Mouse (Mus musculus) limb, embryonic 10.5 days (tissue): Measurements from ENCODE around the gene Aars. TPM values are rescaled to one million over a fixed set of nuclear protein-coding genes. Genes with fewer than 3 reads are reported as not detected.

Experiments used
- DNase-seq: peaks from one replicate; pipeline ENCODE4 v3.0.0-alpha.2; 2017; ENCODE audit warnings: low spot score
- H3K27ac ChIP-seq: fragments of 300-500 bp; sonication (generic); 2 replicates; pipeline ENCODE4 v1.5.1; 2016; ENCODE audit warnings: mild to moderate bottlenecking
- H3K27me3 ChIP-seq: fragments of 300-500 bp; sonication (generic); 2 replicates; pipeline ENCODE4 v1.6.1; 2016; ENCODE audit warnings: low read depth, mild to moderate bottlenecking; ENCODE audit not compliant: poor library complexity, severe bottlenecking
- H3K36me3 ChIP-seq: fragments of 300-500 bp; sonication (generic); 2 replicates; pipeline ENCODE4 v1.6.1; 2016; ENCODE audit warnings: mild to moderate bottlenecking, moderate library complexity
- H3K4me1 ChIP-seq: fragments of 300-500 bp; sonication (generic); 2 replicates; pipeline ENCODE4 v1.6.1; 2016
- H3K4me3 ChIP-seq: fragments of 300-500 bp; sonication (generic); 2 replicates; pipeline ENCODE4 v1.5.1; 2016; ENCODE audit warnings: mild to moderate bottlenecking, moderate library complexity
- H3K9me3 ChIP-seq: fragments of 300-500 bp; sonication (generic); replicated peaks from 2 replicates; pipeline ENCODE4 v1.6.1; 2016; ENCODE audit warnings: mild to moderate bottlenecking
- WGBS: fragments of 180-500 bp; shearing (Covaris S2); methylation state at CpG from one replicate; pipeline ENCODE4 v1.1.7; 2016; 5-methylcytosine and 5-hydroxymethylcytosine counted together
- polyA plus RNA-seq: library from polyadenylated mRNA; unstranded; fragments of >200 nt; fragmentation: Nextera tagmentation; extraction: Ambion mirVana; gene quantifications from 2 replicates; pipeline ENCODE4 v1.2.1, GENCODE M21; 2016

The Aars gene
- polyA plus RNA-seq, 1 experiment from 2014 or later = 81.8 TPM

- Histone ChIP-seq H3K9me3 (no peaks in the 10 kb centered on the region), H3K36me3 (peaks cover 35% of the 10 kb centered on the region), H3K4me1 (peaks cover 16% of the 10 kb centered on the region), H3K4me3 (peak overlapping the region; percentile 86), H3K27ac (peak overlapping the region; percentile 94), H3K27me3 (peaks cover 8% of the 10 kb centered on the region; the same call in 1 of the 2 replicates)
- WGBS = 7% methylated on average over 37 of the region's 37 CpGs
- DNase-seq = peak; percentile 92
Observed at GRCm38 (mm10) chr8:111033482-111034215, 705 bp downstream of the Aars start.

GRCm38 (mm10) chr8:111034276-111034675, 1.3 kb downstream of the Aars start:
- H3K27me3 ChIP-seq = peaks cover 8% of the 10 kb centered on the region; the same call in 1 of the 2 replicates
- H3K9me3 ChIP-seq = no peaks in the 10 kb centered on the region
- peaks cover 41% of the 10 kb centered on the region for H3K36me3 ChIP-seq
- H3K4me1 ChIP-seq = peaks cover 16% of the 10 kb centered on the region
- H3K27ac ChIP-seq = peak overlapping the region; percentile 94
- peak; percentile 53 for DNase-seq
- 23% methylated on average over 12 of the region's 12 CpGs for WGBS
- peak overlapping the region; percentile 86 for H3K4me3 ChIP-seq

GRCm38 (mm10) chr8:111036591-111036990, 3.6 kb downstream of the Aars start:
- Histone ChIP-seq H3K27ac (no peak overlapping the region), H3K27me3 (peaks cover 7% of the 10 kb centered on the region; the same call in 1 of the 2 replicates), H3K36me3 (peaks cover 65% of the 10 kb centered on the region), H3K4me1 (peaks cover 16% of the 10 kb centered on the region), H3K9me3 (no peaks in the 10 kb centered on the region), H3K4me3 (no peak overlapping the region)
- DNase-seq = no peak
- 96% methylated on average over 15 of the region's 15 CpGs for WGBS

GRCm38 (mm10) chr8:111042546-111042945, 9.6 kb downstream of the Aars start:
- no peak overlapping the region for H3K27ac ChIP-seq
- no peaks in the 10 kb centered on the region for H3K27me3 ChIP-seq
- H3K4me1 ChIP-seq = no peaks in the 10 kb centered on the region
- no peak for DNase-seq
- no peak overlapping the region for H3K4me3 ChIP-seq
- no peaks in the 10 kb centered on the region for H3K9me3 ChIP-seq
- 96% methylated on average over 19 of the region's 19 CpGs for WGBS
- H3K36me3 ChIP-seq = peaks cover 100% of the 10 kb centered on the region

GRCm38 (mm10) chr8:111044003-111044734, 11.2 kb downstream of the Aars start:
- H3K27ac ChIP-seq = no peak overlapping the region
- 49% methylated on average over 2 of the region's 2 CpGs for WGBS
- H3K4me1 ChIP-seq = no peaks in the 10 kb centered on the region
- no peaks in the 10 kb centered on the region for H3K9me3 ChIP-seq
- H3K4me3 ChIP-seq = no peak overlapping the region
- H3K36me3 ChIP-seq = peaks cover 100% of the 10 kb centered on the region
- no peak for DNase-seq
- H3K27me3 ChIP-seq = no peaks in the 10 kb centered on the region

- Histone ChIP-seq H3K36me3 (peaks cover 100% of the 10 kb centered on the region), H3K4me1 (no peaks in the 10 kb centered on the region), H3K4me3 (no peak overlapping the region), H3K9me3 (no peaks in the 10 kb centered on the region), H3K27me3 (no peaks in the 10 kb centered on the region), H3K27ac (no peak overlapping the region)
- no peak for DNase-seq
- WGBS = 95% methylated on average over 2 of the region's 2 CpGs
Observed at GRCm38 (mm10) chr8:111048694-111049093, 15.8 kb downstream of the Aars start.

GRCm38 (mm10) chr8:111049106-111049505, 16.2 kb downstream of the Aars start:
- no peak for DNase-seq
- H3K9me3 ChIP-seq = no peaks in the 10 kb centered on the region
- no peak overlapping the region for H3K4me3 ChIP-seq
- peaks cover 100% of the 10 kb centered on the region for H3K36me3 ChIP-seq
- no peak overlapping the region for H3K27ac ChIP-seq
- H3K27me3 ChIP-seq = no peaks in the 10 kb centered on the region
- 98% methylated on average over 7 of the region's 7 CpGs for WGBS
- no peaks in the 10 kb centered on the region for H3K4me1 ChIP-seq

- DNase-seq = no peak
- H3K4me3 ChIP-seq = no peak overlapping the region
- no peaks in the 10 kb centered on the region for H3K27me3 ChIP-seq
- H3K36me3 ChIP-seq = peaks cover 94% of the 10 kb centered on the region
- H3K9me3 ChIP-seq = no peaks in the 10 kb centered on the region
- H3K27ac ChIP-seq = no peak overlapping the region
- peaks cover 16% of the 10 kb centered on the region for H3K4me1 ChIP-seq
- 97% methylated on average over 12 of the region's 12 CpGs for WGBS
Observed at GRCm38 (mm10) chr8:111053827-111054518, 21.0 kb downstream of the Aars start.

- Histone ChIP-seq H3K4me3 (no peak overlapping the region), H3K27ac (no peak overlapping the region), H3K9me3 (no peaks in the 10 kb centered on the region), H3K36me3 (peaks cover 86% of the 10 kb centered on the region), H3K27me3 (no peaks in the 10 kb centered on the region), H3K4me1 (peaks cover 25% of the 10 kb centered on the region)
- WGBS = 93% methylated on average over 17 of the region's 17 CpGs
- DNase-seq = no peak
Observed at GRCm38 (mm10) chr8:111055031-111055634, 22.2 kb downstream of the Aars start.

- Histone ChIP-seq H3K4me1 (peaks cover 26% of the 10 kb centered on the region), H3K9me3 (no peaks in the 10 kb centered on the region), H3K36me3 (peaks cover 80% of the 10 kb centered on the region), H3K27ac (no peak overlapping the region), H3K4me3 (peak overlapping the region; percentile 98), H3K27me3 (no peaks in the 10 kb centered on the region)
- 67% methylated on average over 2 of the region's 2 CpGs for WGBS
- no peak for DNase-seq
Observed at GRCm38 (mm10) chr8:111055661-111056060, 22.7 kb downstream of the Aars start.

GRCm38 (mm10) chr8:111056158-111056663, 23.3 kb downstream of the Aars start, which contains the start of gene Exosc6:
Exosc6 (plus strand) TSS chr8:111056339.
- Histone ChIP-seq H3K27ac (peak within 1 kb of the TSS; percentile 94), H3K9me3 (no peaks in the 10 kb centered on the region), H3K4me3 (peak within 1 kb of the TSS; percentile 98), H3K36me3 (peaks cover 75% of the 10 kb centered on the region), H3K27me3 (no peaks in the 10 kb centered on the region), H3K4me1 (peaks cover 31% of the 10 kb centered on the region)
- DNase-seq = peak; percentile 94
- WGBS = under 1% methylated on average over 68 of the region's 68 CpGs

GRCm38 (mm10) chr8:111056691-111057293, 23.8 kb downstream of the Aars start:
- peaks cover 37% of the 10 kb centered on the region for H3K4me1 ChIP-seq
- H3K27ac ChIP-seq = peak overlapping the region; percentile 94
- H3K36me3 ChIP-seq = peaks cover 69% of the 10 kb centered on the region
- H3K9me3 ChIP-seq = no peaks in the 10 kb centered on the region
- under 1% methylated on average over 62 of the region's 63 CpGs for WGBS
- no peaks in the 10 kb centered on the region for H3K27me3 ChIP-seq
- H3K4me3 ChIP-seq = peak overlapping the region; percentile 98
- DNase-seq = peak; percentile 70
